Mouse (Mus musculus) CH12.LX (cell line): ENCODE data around the gene Baz2b.

ENCODE experiments used
- CTCF ChIP-seq, 2 experiments: IDR thresholded peaks in 1 of 2; conservative IDR thresholded peaks in 1 of 2; 2 replicates each; pipeline ENCODE4 v1.5.1; 2011 to 2012; ENCODE audit warnings: low read depth in 2 of 2, low read length in 2 of 2, improper control_type of control experiment in 1 of 2, inconsistent platforms in 1 of 2, mild to moderate bottlenecking in 1 of 2, moderate library complexity in 1 of 2
- EP300 ChIP-seq: IDR thresholded peaks from 2 replicates; pipeline ENCODE4 v1.6.1; 2011; ENCODE audit warnings: low read length, improper control_type of control experiment
- PAX5 ChIP-seq: IDR thresholded peaks from 2 replicates; pipeline ENCODE4 v1.6.1; 2012; ENCODE audit warnings: low read length, inconsistent platforms, mixed read lengths
- POLR2A ChIP-seq: IDR thresholded peaks from 2 replicates; pipeline ENCODE4 v1.6.1; 2011; ENCODE audit warnings: low read depth, mild to moderate bottlenecking, improper control_type of control experiment, low read length
- TBP ChIP-seq: conservative IDR thresholded peaks from 2 replicates; pipeline ENCODE4 v1.6.1; 2011; ENCODE audit warnings: low read depth, low read length, improper control_type of control experiment
- TCF12 ChIP-seq: IDR thresholded peaks from 2 replicates; pipeline ENCODE4 v1.6.1; 2014; ENCODE audit warnings: low read depth, mild to moderate bottlenecking, inconsistent platforms, low read length, improper control_type of control experiment
- USF1 ChIP-seq: IDR thresholded peaks from 2 replicates; pipeline ENCODE4 v1.6.1; 2014; ENCODE audit warnings: low read depth, mild to moderate bottlenecking, inconsistent platforms, low read length, improper control_type of control experiment
- ZC3H11A ChIP-seq: IDR thresholded peaks from 2 replicates; pipeline ENCODE4 v1.6.1; 2012; ENCODE audit warnings: low read depth, mild to moderate bottlenecking, inconsistent platforms, low read length, improper control_type of control experiment

DNA sequence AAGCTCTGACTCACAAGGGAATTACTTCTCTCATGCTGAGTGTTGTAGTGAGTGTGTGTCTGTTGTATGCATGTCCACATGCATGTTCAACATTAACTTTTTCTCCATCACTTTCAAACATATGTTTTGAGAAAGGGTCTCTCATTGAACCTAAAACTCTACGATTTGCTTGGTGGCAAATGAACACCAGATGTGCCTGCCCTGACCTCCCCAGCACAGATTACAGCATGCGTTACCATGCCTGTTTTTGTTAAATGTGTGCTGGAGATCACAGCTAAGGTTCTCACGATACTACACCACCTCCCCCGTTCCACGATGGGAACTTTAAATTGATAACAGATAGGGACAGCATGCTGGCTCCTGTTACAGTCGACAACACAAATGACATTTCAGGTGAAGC is 222.1 kb downstream of the Baz2b start:
- TF ChIP-seq TBP = no peak
- TF ChIP-seq ZC3H11A = no peak
- TF ChIP-seq USF1 = no peak
- TF ChIP-seq CTCF (conservative IDR thresholded peaks at IDR 0.05 in 1 of 2, IDR thresholded peaks at IDR 0.05 in 1 of 2; ENCODE audit: low read depth in 2 of 2, low read length in 2 of 2) = no peak
- no peak for TF ChIP-seq PAX5
- no peak for TF ChIP-seq TCF12
- TF ChIP-seq EP300 = no peak
- TF ChIP-seq POLR2A = no peak
